Mouse (Mus musculus): ENCODE data around the gene Cx3cl1.

The Cx3cl1 gene

DNA sequence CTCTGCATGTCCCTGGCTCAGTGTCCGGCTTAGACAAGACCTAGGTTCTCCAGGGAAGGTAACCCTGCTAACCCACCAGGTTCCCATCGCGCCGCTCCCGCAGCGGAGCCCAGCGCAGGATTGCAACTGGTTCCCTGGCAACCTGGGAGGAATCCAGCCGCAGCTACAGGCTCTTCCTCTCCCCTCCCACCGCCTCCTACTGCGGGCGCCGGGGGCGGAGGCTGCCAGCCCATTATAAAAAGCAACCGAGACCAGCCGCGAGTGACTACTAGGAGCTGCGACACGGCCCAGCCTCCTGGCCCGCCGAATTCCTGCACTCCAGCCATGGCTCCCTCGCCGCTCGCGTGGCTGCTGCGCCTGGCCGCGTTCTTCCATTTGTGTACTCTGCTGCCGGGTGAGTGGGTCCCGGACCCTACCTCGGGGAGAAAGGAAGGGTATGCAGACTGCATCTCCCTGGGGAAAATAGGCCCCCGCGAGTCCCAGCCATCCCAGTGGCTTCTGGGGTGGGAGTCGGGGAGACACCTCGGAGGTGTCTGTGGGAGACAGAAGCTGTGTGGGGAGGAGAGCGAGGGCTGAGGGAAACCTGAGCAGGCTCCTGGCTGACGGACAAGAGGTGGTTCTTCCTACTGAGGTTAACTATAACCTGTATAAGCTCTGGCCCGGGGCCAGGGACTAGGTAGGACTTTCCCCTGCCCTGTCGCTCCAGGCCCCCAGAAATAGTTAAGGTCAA lies at the start of gene Cx3cl1:
Gene Cx3cl1, plus strand, starts transcription at position 69 of the 730 bp plus-strand sequence.
- peak; percentile 77 for DNase-seq (ENCODE audit: low spot score)

DNA sequence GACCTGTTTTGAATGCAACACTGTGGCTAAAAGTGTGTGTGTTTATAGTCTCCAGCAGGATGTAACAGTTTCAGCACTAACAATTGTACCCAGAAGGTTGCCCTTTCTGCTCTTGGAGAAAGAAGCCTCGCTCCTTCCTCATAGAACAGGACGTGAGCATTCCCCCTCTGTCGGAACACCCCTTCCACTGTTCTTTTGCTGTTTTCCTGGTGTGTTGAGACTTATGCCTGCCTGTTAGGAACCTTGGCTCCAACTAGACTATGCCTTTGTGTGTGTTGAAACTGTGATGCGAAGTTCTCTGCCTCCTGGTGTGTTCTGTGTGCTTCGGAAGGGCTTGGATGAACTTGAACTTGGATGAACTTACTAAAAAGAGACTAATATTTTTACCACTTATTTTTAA lies 45.8 kb upstream of the Cx3cl1 start:
- no peak for DNase-seq (ENCODE audit: low spot score)

DNA sequence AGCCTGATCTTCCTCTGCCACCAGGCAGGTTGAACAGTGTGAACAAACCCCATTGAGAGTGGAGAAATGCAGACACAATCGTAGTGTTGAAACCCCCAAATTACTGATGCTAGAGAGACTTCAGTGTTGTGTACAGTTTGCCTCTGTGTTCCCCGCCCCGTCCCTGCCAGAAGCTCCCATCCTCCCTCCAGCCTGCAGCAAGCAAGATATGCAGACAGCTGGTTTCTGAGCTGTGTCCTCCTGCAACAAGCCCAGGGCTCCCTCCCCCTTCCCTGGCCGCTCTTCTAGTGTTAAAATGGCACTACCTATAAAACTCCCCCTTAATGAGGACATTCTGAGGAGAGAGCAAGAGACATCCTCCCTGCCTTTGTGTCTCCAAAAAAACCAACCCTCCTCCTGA lies 42.5 kb upstream of the Cx3cl1 start:
- DNase-seq (ENCODE audit: low spot score) = no peak

DNA sequence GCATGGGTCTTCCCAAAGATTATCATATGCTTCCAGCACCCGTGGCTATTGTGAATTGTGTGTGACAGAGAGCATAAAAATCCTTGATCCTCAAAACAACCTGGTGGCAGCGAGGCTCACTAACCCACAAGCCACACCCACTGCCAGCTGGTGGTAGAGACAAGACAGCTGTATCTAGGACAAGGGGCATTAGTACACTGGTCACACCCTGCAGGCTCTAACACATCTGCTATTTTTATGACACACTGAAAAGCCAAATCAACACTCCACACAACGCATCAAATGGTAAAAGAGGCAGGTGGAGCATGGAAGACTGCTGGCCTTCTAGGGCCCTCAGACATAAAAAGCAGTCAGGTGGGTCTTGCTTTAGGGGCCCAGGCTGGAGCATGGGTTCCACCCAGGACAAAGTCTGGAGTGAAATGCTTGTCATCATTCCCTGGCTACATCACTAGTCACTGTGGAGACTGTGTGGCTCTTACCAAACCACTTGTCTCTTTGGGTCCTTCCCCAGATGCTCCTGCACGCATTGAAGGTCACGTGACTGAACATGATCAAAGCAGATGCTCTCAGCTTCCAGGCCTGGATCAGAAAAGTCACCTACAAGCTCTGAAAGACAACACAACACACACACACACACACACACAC lies 37.9 kb upstream of the Cx3cl1 start:
- no peak for DNase-seq (ENCODE audit: low spot score)

DNA sequence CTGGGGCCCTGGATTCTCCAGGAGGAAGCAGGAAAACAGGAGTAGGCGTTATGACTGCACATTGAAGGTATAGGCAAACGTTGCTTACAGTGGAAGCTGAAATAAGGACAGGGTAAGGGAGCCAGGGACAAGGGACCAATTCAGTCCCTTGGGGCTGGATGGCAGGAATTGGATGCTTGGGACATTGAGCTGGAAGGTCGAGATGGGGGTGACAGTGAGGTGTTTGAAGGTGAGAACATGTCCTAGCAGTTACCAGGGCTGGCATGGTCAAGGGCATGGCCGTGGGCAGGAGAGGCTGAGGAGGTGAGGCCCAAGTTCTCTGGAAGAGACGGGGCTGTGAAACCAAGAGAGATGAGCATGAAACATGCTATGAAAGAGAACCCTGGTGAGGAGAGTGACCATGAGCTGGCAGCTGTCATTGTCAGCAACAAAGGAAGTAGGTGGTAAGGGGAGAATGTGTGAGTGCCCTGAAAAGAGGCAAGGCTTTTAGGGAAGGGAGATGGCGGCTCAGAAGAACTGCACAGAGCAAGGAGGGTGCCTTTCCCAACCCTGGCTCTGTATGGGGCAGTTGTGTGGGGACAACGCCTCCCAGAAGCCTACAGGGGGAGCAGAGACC lies 37.0 kb upstream of the Cx3cl1 start:
- no peak for DNase-seq (ENCODE audit: low spot score)

DNA sequence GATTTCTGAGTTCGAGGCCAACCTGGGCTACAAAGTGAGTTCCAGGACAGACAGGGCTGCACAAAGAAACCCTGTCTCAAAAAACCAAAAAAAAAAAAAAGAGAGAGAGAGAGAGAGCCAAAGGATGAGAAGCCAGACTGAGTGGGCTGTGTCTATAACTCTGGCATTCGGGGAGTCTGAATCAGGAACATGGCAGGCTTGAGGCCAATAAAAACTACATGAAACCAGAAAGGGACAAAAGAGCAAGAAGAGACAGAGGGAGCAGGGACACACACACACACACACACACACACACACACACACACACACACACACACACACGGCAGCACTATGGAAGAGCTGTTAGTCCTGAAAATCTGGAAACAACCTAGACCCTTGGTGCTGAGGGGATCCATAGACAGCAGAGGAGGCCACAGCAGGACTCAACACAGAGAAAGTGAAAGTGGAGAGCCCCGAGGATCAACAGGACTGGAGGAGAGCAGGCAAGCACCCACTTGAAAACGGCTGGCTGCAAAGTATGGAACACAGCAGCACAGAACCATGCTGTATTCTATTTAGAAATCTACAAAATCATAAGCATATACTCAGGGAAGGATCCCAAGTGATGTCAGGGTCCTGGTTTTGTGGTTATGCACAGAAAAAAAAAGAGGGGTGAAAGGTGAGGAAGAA lies 36.2 kb upstream of the Cx3cl1 start:
- no peak for DNase-seq (ENCODE audit: low spot score)

DNA sequence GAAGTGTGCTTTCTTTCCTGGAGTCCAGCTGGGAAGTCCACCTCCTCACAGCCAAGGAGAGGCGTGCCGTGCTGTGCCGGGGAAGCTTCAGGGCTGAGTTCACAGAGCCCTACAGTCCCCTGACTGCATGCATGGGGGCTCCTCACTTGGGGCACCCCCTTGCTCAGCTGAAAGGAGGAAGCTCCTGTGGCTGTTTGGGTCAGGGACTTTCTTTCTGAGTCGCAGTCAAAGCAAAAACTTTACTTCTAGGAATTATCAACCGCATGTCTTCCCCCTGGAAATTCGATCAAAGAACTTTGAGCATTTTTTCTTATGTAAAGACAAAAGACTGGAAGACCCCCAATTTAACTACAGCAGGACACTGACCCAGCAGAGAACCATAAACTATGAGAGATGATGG lies 32.0 kb upstream of the Cx3cl1 start:
- DNase-seq (ENCODE audit: low spot score) = no peak

DNA sequence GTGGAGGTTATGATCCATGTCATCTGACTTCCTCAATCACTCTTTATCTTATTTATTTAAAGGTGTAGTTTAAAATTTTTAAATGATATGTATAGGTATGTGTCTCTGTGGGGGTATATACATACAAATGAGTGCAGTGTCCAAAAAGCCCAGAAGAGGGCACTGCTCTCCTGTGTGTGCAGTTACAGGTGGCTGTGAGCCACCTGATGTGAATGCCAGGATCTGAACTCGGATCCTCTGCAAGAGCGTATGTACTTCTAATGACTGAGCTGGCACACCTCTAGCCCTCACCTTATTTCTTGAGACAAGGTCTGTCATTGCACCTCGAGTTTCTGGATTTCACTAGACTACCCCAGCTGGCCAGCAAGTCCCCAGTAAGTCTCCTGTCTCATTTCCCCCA lies 31.2 kb upstream of the Cx3cl1 start:
- DNase-seq (ENCODE audit: low spot score) = no peak

DNA sequence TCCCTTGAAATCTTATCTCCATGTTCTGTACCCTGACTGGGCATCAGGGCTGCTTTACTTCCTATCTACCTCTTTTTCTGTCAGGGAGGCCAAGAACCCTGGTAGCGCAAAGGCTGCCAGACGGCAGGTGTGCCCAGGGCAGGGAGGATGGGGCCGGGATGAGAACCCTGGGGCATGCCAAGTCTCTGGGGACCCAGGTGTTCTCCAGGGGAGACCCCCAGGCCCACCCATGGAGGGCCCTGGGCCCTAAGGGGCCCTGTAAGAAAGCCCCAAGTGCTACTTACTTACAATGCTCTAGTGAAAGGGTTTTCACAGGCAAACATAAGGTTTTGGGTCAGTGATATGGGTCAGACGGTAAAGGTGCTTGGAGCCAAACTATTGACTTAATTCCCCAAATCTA lies 30.1 kb upstream of the Cx3cl1 start:
- DNase-seq (ENCODE audit: low spot score) = no peak

DNA sequence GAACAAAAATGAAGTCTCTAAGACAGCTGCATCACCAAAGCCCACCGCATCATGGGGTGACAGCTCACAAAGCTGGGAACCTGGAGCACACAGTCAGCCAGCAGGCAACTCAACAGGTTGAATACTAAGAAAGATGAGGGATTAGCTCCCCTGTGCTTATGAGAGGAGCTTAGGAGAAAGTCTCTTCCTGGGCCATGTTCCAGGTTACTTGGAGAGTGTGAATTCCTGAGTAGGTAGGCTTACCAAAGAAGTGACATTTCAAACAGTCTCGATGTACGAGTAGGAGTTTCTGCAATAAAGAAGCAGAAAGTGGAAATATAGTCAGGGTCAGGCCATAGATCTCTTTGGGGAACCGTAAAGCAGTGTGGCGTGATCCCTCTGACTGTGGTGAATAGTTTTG lies 27.3 kb upstream of the Cx3cl1 start:
- DNase-seq (ENCODE audit: low spot score) = no peak

DNA sequence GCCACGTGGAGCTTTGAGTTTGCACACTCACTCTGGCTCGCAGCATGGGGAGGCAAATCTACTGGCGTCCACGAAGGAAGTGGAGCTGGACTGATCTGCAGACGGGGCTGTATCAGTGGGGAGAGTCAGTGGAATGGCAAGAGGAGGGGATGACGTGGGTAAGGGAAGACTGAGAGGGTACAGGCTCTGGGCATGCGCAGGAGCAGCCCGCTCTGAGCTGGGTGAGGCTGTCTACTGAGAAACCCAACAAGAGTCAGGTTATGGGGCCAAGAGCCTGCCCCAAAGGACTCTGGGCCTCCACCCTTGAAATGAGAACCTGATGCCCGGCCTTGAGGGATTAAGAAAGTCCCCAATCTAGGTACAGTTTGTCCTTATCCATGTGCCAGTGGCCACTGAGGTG lies 26.8 kb upstream of the Cx3cl1 start:
- DNase-seq (ENCODE audit: low spot score) = no peak

DNA sequence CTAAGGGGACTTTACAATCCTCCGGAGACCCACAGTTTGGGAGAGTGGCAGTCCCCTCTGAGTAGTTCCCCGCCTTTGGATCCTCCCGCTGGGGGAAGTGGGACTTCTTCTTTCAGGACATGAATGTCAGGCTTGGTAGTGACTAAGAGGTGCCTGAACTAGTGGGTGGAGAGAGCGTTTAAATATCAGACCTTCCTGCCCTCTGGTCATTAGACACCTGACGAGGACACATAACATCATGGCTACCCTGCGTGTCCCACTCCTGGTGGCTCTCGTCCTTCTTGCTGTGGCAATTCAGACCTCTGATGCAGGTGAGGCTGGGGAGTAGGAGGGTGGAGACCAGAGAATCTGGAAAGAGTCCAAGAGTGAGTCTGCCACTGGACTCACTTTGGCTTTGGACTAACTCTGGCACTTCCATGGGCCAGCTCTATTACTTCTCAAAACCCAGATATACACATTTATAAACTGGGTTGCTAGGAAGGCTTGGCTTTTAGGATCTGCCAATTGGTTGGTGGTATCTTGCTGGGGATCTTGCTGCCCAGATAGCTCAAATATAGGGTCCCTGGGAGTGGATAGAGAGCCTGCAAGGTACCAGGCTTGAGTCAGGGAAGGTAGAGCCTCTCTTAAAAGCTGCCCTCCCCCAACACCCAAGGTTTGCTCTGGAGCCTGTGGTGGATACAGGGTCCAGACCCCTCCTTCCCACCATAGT lies 26.2 kb upstream of the Cx3cl1 start, which contains the start of gene Ccl22:
Gene Ccl22, plus strand, starts transcription at position 115 of the 709 bp plus-strand sequence.
- DNase-seq (ENCODE audit: low spot score) = no peak

DNA sequence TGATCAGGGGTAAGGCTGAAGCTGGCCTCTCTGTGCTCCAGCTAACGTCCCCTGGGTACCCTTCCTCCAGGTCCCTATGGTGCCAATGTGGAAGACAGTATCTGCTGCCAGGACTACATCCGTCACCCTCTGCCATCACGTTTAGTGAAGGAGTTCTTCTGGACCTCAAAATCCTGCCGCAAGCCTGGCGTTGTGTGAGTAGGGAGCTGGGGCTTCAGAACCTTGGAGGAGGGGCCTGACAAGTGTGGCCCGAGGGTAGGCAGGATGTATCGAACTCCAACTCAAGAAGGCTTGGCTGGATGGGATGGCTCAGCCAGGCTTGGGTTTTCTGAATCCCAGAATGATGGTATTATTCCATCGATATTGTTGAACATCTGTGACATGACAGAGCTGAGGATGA lies 25.0 kb upstream of the Cx3cl1 start:
- DNase-seq (ENCODE audit: low spot score) = no peak

DNA sequence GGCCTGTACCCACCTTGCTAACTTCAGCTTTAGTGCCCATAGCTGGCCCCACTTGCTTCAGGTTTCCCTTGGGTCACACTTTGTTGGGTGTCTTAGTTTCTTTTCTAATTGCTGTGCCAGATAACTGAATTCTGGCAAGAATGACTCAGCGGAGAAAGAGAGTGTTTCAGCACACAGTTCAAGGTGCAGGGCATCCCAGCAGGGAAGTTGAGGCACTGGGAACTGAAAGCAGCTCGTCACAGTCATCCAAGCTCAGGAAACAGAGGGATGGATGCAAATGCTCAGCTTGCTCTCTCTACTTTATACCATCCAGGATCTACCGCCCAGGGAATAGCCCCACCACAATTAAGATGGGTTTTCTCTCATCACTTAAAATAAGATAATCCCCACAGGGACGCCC lies 23.4 kb upstream of the Cx3cl1 start:
- no peak for DNase-seq (ENCODE audit: low spot score)

DNA sequence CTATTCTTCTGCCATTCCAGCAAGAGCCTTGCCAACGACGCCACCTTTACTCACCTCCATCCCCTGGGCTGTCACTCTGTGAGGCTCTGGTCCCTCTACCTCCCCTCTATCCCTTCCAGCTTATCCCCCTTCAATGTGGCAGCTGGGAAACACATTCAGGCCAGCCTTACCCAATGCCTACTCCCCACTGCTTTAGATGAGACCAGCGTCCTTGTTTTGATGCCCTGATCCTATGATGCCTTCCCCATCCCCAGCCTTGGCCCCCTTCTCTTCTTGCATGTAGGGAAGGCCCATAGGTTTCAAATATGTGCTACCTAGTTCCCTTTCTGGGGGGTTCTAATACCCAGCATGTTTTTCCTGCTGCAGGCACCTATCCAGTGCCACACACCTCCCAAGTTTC lies 21.9 kb upstream of the Cx3cl1 start:
- DNase-seq (ENCODE audit: low spot score) = no peak

DNA sequence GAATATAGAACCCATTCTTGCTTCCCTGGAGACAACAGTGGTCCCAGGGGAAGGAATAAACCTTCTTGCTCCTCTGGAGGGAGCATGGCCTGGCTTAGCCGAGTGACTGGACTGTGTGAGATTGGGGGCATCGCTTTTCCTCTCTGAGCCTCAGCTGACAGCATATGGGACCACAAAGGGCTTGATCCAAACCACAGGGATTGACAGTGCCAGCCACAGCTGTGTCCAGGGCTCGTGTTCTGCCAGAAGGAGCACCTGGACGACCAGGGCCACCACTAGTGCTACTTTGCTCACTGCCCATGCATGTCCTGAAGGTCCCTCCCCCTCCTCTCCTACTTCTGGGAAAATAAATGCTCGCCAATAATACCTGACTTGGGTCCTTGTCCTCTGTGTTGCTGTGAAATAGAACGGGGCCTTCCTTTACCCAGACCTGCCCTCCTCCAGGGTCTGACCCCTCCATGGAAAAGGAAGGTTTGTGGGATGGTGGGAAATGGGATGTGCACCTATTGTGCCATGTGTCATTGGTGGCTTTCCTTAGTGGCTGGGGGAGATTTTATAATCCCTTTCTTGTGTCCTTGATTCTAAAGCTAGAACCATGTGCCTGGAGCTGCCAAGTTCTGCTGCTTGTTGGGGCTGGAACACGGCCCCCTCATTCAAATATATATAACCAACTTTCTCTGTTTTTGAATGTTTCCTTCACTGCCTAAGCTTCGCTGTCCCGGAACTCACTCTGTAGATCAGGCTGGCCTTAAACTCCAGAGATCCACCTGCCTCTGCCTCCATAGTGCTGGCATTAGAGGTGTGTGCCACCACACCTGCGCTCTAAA lies 20.6 kb upstream of the Cx3cl1 start:
- DNase-seq (ENCODE audit: low spot score) = no peak

DNA sequence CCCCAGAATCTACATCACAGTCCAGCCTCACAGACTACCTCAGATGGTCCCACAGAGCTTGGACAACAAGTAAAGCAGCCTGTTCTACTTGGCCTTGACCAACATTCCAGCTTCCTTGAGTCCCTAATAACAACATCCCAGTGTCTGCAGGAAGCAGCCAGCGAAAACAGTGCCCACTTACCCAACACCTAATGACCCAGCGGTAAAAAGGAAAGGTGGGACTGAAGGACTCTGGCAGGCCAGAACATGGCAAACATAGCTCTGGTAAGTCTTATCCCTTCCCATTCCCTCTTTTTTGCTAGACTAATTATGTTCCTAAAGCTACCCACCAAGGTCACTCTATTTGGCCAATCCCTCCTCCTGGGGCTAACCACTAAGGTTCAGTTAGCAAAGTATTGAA lies 17.8 kb upstream of the Cx3cl1 start:
- DNase-seq (ENCODE audit: low spot score) = no peak

DNA sequence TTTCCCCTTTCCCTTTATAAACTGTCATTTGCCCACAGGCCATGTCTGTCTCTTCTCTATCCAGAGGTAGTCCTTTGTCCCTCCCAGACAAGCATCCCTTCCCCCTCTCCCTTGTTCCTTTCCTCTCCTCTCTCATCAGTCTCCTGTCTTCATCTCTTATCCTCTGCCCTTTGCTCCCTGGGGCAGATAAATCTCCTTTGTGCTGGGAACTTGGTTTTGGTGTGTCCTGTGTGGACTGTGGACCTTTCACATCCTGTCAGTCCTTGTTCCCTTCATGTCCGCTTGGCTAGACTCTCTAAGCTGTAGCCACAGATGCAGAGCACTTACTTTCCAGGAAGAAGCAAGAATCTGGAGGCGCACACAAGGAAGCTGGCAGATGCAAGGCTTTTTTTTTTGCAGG lies 17.3 kb upstream of the Cx3cl1 start:
- no peak for DNase-seq (ENCODE audit: low spot score)

DNA sequence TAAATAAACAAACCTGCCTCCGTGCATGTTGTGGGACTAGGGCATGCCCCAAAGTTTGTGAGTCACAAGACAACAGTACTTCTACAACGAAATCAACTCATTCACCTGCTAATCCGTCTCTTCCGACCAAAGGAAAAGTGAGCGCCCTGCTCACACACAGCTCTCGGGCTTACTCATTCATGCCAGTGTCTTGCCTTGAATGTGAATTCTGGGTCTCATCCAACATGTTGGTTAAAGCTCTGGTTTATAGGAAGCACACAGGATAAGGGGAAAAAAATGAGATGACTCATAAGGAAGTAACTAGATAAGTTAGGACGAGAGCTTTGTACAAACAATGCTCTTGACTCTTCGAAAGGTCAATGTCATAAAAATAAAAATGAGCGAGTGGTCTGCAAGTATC lies 4.8 kb upstream of the Cx3cl1 start:
- no peak for DNase-seq (ENCODE audit: low spot score)

DNA sequence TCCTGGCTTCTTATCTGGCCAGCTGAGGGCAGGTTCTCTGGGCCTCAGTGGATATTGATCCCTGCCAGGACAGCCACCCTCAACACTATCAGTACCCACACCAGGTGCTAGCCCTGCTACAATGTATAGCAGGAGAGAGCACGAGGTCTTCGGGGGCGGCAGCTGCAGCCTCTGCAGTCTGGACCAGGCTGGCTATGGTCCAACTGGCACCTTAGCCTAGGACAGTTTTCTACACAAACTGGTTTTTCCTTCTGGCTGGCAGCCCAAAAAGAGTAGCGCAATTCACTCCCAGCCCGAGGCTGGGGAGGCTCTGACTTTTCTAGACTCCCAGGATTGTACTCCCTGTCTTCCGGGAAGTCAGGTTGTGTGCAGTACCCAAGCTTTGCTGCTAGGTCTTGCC lies 864 bp upstream of the Cx3cl1 start:
- peak; percentile 81 for DNase-seq (ENCODE audit: low spot score)

DNA sequence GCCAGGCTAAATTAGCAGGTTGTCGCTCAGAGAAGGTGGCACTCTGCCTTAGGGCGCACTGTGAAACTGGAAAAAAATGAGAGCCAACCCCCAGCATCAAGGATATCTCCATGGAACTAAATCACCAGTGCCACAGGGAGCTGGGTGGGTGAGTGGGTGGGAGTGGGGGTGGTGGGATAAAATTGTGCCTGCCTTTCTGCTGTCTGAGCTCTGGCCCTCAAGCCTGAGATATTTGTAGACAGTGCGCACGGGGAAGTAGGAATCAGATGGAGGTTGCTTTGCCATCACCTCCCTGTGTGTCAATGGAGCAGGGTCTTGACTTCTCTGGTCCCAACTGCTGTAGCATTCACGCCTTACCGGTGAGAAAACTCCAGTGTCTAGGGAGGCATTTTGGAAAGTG lies 1.2 kb downstream of the Cx3cl1 start:
- DNase-seq (ENCODE audit: low spot score) = no peak

Data from testis, postnatal 10 days (tissue).